Mouse (Mus musculus) embryo, embryonic 11.5 days (tissue): Measurements from ENCODE around the gene Evi5.
A peak's percentile ranks its signal among the peaks of the same experiment; 100 is the strongest.

Source experiments
- DNase-seq: peaks from one replicate; pipeline ENCODE4 v3.0.0-alpha.2; 2012; ENCODE audit warnings: low read depth, low spot score

The Evi5 gene

GRCm38 (mm10) chr5:107873330-107873729 is 1.6 kb downstream of the Evi5 start:
- no peak for DNase-seq

GRCm38 (mm10) chr5:107869701-107870100 is 5.2 kb downstream of the Evi5 start:
- DNase-seq: no peak

- peak; percentile 88 for DNase-seq
These were observed 5.9 kb downstream of the Evi5 start for GRCm38 (mm10) chr5:107868905-107869424.

GRCm38 (mm10) chr5:107867970-107868904 is 6.7 kb downstream of the Evi5 start:
- peak; percentile 34 for DNase-seq

- DNase-seq: no peak
These were observed 8.5 kb downstream of the Evi5 start for GRCm38 (mm10) chr5:107866127-107867126.

- DNase-seq: no peak
These were observed 10.9 kb downstream of the Evi5 start for GRCm38 (mm10) chr5:107863971-107864370.

GRCm38 (mm10) chr5:107858963-107859362 is 15.9 kb downstream of the Evi5 start:
- no peak for DNase-seq

GRCm38 (mm10) chr5:107855546-107855945 is 19.4 kb downstream of the Evi5 start:
- no peak for DNase-seq

GRCm38 (mm10) chr5:107854556-107854955 is 20.4 kb downstream of the Evi5 start:
- DNase-seq: no peak

- no peak for DNase-seq
These were observed 21.1 kb downstream of the Evi5 start for GRCm38 (mm10) chr5:107853807-107854206.

GRCm38 (mm10) chr5:107848964-107849363 is 25.9 kb downstream of the Evi5 start:
- no peak for DNase-seq

GRCm38 (mm10) chr5:107847817-107848216 is 27.1 kb downstream of the Evi5 start:
- no peak for DNase-seq

- DNase-seq: no peak
These were observed 27.6 kb downstream of the Evi5 start for GRCm38 (mm10) chr5:107847349-107847748.

- no peak for DNase-seq
These were observed 34.2 kb downstream of the Evi5 start for GRCm38 (mm10) chr5:107840549-107841238.

- no peak for DNase-seq
These were observed 35.8 kb downstream of the Evi5 start for GRCm38 (mm10) chr5:107838891-107839644.

- no peak for DNase-seq
These were observed 40.6 kb downstream of the Evi5 start for GRCm38 (mm10) chr5:107834287-107834686.

GRCm38 (mm10) chr5:107831351-107831750 is 43.6 kb downstream of the Evi5 start:
- DNase-seq: no peak

- no peak for DNase-seq
These were observed 44.8 kb downstream of the Evi5 start, which contains the start of gene Ube2d2b for GRCm38 (mm10) chr5:107829998-107830560. Gene Ube2d2b, plus strand, starts transcription at chr5:107830099.

- DNase-seq: no peak
These were observed 52.4 kb downstream of the Evi5 start for GRCm38 (mm10) chr5:107822521-107822920.

- DNase-seq: no peak
These were observed 60.3 kb downstream of the Evi5 start for GRCm38 (mm10) chr5:107814651-107815050.
